Mouse (Mus musculus): ENCODE measurements at regions not wholly inside any gene's neighbourhood (a gene's known extent, or its start where the extent isn't known, plus 50 kb on each side); places are given as distances from the start of the nearest gene placed in this dataset.

GRCm38 (mm10) chr10:84036131-84036877 is 313.6 kb downstream of the 1500009L16Rik start:
- DNase-seq: no peak

- no peak for DNase-seq
Measured at GRCm38 (mm10) chr10:84048706-84049105, 326.0 kb downstream of the 1500009L16Rik start.

- no peak for DNase-seq
Measured at GRCm38 (mm10) chr10:84052696-84053095, 330.0 kb downstream of the 1500009L16Rik start.

GRCm38 (mm10) chr10:84054551-84055336 is 332.1 kb downstream of the 1500009L16Rik start:
- peak in 1 of 2 experiments; percentile 17 for DNase-seq

GRCm38 (mm10) chr10:84055402-84056167 is 332.9 kb downstream of the 1500009L16Rik start:
- peak in 1 of 2 experiments; percentile 62 for DNase-seq

- DNase-seq: peak in 1 of 2 experiments; percentile 17
Measured at GRCm38 (mm10) chr10:84056323-84057169, 333.9 kb downstream of the 1500009L16Rik start.

GRCm38 (mm10) chr10:84058301-84058700 is 335.6 kb downstream of the 1500009L16Rik start:
- DNase-seq: no peak

GRCm38 (mm10) chr10:84059646-84060491 is 337.2 kb downstream of the 1500009L16Rik start:
- DNase-seq: no peak

GRCm38 (mm10) chr10:84060492-84061218 is 338.0 kb downstream of the 1500009L16Rik start:
- peak; percentile 80 to 81 for DNase-seq

- peak in 1 of 2 experiments; percentile 9 for DNase-seq
Measured at GRCm38 (mm10) chr10:84067052-84067650, 344.5 kb downstream of the 1500009L16Rik start.

GRCm38 (mm10) chr10:84069806-84070205 is 347.1 kb downstream of the 1500009L16Rik start:
- peak; percentile 14 to 39 for DNase-seq

- no peak for DNase-seq
Measured at GRCm38 (mm10) chr10:84072866-84073483, 350.3 kb downstream of the 1500009L16Rik start.

GRCm38 (mm10) chr10:84075581-84075980 is 352.9 kb downstream of the 1500009L16Rik start:
- DNase-seq: no peak

- no peak for DNase-seq
Measured at GRCm38 (mm10) chr10:84080236-84080635, 357.6 kb downstream of the 1500009L16Rik start.

GRCm38 (mm10) chr10:84081673-84082072 is 358.7 kb downstream of the Nuak1 start:
- DNase-seq: no peak

GRCm38 (mm10) chr10:84087528-84087927 is 352.9 kb downstream of the Nuak1 start:
- DNase-seq: no peak

GRCm38 (mm10) chr10:84087929-84088328 is 352.5 kb downstream of the Nuak1 start:
- DNase-seq: no peak

- no peak for DNase-seq
Measured at GRCm38 (mm10) chr10:84088799-84089778, 351.3 kb downstream of the Nuak1 start.
